Comparison of ENCODE assay signal across 7 mouse cellular contexts in genomic region chr7:96796788-96797485, GRCm38 (mm10).
A peak's percentile ranks its signal among the peaks of the same experiment; 100 is the strongest.
DNase-seq lines count a peak whose midpoint lies in the region; ATAC-seq lines count a peak whose summit lies in the region.

No protein-coding gene starts in this region.

- H3K27me3 ChIP-seq in forebrain, embryonic 13.5 days, result no peaks in the 10 kb centered on the region
- H3K27me3 ChIP-seq in intestine, embryonic 16.5 days (replicated peaks; ENCODE audit: control insufficient read depth, insufficient read depth, low read length), result no peaks in the 10 kb centered on the region

- H3K4me1 ChIP-seq in forebrain, embryonic 13.5 days, result peaks cover 68% of the 10 kb centered on the region
- H3K4me1 ChIP-seq in intestine, embryonic 16.5 days (ENCODE audit: control insufficient read depth, insufficient read depth, low read length), result peaks cover 16% of the 10 kb centered on the region

- H3K9ac ChIP-seq in forebrain, embryonic 13.5 days, result no peak overlapping the region
- 0 out of 2 replicates have a peak overlapping the region, but pooled peaks have one; percentile 12 for H3K9ac ChIP-seq in intestine, embryonic 16.5 days (ENCODE audit: low read depth, low read length)

- peak; percentile 12 for DNase-seq in R1 (ENCODE audit: low read depth, low spot score)
- peak; percentile 72 to 75 for DNase-seq in adrenal gland, postnatal 36 days
- DNase-seq in left cerebral cortex, postnatal 4 days, result peak; percentile 78
- DNase-seq in ovary, postnatal 36 days (ENCODE audit: low spot score), result peak; percentile 75
- no peak for DNase-seq in thymus, postnatal 25 days

- peak; percentile 83 for ATAC-seq in forebrain, embryonic 13.5 days
- ATAC-seq in intestine, embryonic 16.5 days, result peak; percentile 56

- H3K27ac ChIP-seq in forebrain, embryonic 13.5 days, result peak overlapping the region; percentile 88
- peak overlapping the region; percentile 77 for H3K27ac ChIP-seq in intestine, embryonic 16.5 days (ENCODE audit: low read length)

- intact Hi-C loops in left cerebral cortex, postnatal 4 days (cut with DNase I), result no loop called here

- peaks cover 10% of the 10 kb centered on the region for H3K36me3 ChIP-seq in forebrain, embryonic 13.5 days (ENCODE audit: poor library complexity, severe bottlenecking)
- no peaks in the 10 kb centered on the region for H3K36me3 ChIP-seq in intestine, embryonic 16.5 days (ENCODE audit: control insufficient read depth, insufficient read depth, low read length)

- H3K4me3 ChIP-seq in forebrain, embryonic 13.5 days, result no peak overlapping the region
- H3K4me3 ChIP-seq in intestine, embryonic 16.5 days (ENCODE audit: low read length), result no peak overlapping the region

- peak overlapping the region; percentile 35 for H3K4me2 ChIP-seq in forebrain, embryonic 13.5 days
- H3K4me2 ChIP-seq in intestine, embryonic 16.5 days (ENCODE audit: low read depth, low read length), result no peak overlapping the region

- H3K9me3 ChIP-seq in forebrain, embryonic 13.5 days (replicated peaks), result no peaks in the 10 kb centered on the region
- H3K9me3 ChIP-seq in intestine, embryonic 16.5 days (ENCODE audit: control insufficient read depth, low read length), result no peaks in the 10 kb centered on the region

- 14% methylated on average over 20 of the region's 20 CpGs for WGBS in forebrain, embryonic 13.5 days
- 64% methylated on average over 20 of the region's 20 CpGs for WGBS in intestine, embryonic 16.5 days
